Mouse (Mus musculus): ENCODE measurements around the gene Hnf4a.

The Hnf4a gene

DNA sequence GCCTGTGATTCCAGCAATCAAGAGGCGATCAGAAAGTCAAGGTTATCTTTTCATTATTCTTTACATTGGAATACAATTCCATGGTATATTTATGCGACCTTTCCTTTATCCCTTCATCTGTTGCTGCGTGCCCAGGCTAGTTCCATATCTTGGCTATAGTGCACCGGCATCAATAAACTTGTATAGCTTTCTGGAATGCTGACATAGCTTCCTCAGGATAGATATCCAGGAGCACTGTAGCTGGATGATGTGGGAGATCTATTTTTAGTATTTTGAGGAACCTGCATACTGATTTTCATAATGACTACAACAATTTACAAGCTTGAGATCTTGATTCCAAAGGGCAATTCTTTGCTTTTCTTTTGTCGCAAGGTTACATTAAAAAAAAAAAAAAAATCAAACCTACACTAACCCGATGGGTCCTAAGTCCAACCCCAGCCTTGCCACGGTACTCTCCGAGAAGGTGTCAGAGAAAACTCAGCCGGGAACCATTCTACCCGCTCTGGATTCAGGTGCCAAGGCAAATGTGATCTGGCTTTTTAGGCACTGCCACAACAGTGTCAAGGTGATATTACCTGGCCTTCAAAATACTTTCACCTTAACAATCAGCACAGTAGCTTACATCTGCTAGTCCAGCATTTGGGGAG is 87.2 kb downstream of the Hnf4a start:
- DNase-seq (ENCODE audit: inconsistent ontology term), result no peak

DNA sequence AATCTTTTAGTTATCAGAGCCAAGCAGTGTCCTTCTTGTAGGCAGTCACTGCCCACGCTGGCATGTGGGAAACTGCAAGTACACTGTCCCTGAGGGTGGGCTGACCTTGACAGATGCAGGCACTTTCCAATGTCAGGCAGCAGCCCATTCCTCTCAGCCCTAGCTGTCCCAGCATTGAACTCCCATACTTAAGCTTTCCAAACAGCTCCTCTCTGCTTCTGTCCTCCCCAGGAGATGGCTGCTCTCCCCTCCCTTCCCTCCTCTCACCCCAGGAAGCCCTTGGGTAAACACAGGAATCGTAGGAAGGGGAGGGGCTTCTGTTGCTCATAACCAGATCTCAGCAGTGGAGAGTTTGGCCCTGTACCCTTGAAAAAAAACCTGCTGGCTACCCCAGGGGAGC is 88.5 kb downstream of the Hnf4a start:
- DNase-seq (ENCODE audit: inconsistent ontology term), result no peak

DNA sequence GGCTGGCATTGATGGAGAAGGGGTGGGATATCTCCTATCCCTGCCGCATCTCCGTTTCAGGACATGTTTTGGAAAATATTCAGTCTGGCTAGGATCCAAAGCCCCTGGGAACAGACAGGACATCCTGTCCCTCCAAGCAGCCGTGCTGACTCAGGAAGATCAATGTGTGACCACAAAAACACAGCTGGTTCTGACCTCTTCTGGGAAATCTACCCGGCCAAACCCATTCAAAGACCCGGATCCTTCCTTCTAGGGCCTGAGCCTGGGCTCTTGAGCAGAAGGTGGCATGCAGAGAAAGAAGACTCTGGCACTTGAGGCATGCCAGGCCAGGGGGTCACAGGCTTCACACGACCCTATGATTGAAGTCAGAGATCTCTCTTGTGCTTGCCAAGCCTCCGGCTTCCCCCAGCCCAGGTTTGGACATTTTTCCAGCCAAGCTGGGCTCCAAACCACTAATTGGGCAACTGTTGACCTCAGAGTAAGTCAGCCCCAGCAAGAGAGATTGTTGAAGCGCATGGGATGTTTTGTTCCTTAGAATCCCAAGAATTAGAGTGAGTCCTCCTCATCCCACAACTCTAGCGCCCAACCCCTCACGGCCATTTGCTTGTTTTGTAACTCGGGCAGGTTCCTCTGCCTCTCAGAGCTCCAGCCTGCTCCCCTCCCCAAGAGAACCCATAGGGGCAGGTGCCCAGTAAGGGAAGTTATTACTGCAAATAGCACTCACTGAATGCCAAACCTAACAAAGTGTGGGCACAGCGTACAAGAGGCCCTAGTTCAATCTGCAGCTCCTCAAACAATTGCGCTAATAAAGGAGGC is 89.7 kb downstream of the Hnf4a start:
- DNase-seq (ENCODE audit: inconsistent ontology term), result peak; percentile 92

DNA sequence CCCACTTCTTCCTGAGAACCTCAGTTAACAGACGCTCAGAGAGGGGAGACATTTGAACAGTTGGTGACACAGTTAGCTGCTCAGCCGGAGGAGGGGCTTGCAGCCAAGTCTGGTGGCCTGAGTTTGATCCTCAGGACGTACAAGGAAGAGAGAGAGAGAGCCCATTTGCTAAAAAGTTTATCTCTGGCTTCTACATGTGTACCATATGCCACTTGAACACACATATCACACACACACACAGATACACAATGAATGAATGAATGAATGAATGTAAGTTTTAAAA is 90.2 kb downstream of the Hnf4a start:
- DNase-seq (ENCODE audit: inconsistent ontology term), result no peak

DNA sequence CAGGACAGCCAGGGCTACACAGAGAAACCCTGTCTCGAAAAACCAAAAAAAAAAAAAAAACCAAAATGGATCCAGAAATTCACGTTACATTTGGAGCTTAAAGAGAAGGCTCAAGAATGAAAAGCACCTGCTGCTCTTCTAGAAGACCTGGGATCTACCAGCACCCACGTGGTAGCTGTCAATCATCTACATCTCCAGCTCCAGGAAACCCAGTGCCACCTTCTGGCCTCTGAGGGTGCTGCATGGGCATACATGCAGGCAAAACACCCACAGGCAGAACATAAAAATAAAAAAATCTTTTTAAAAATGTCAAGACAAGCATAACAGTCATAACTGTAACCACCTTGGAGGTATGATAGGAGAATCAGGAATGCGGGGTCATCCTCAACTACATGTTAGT is 91.1 kb downstream of the Hnf4a start:
- DNase-seq (ENCODE audit: inconsistent ontology term), result no peak

DNA sequence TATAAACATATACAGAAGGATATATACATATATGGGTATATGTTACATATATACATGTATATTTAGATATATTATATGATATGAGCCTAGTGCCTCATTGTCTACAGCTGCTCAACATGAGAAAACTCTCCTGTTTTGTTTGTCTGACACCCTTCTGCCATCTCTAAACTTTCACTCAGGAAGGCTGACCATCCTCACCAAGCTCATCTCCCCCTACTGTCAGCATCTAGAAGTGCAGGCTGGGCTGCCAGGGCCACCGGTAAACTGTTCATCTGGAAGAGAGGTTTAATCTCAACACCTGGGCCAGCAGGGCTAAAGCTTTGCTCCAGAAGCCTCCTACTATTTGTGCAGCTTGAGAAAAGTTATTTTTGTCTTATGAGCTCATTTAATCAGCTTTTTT is 92.6 kb downstream of the Hnf4a start:
- peak; percentile 46 for DNase-seq (ENCODE audit: inconsistent ontology term)

DNA sequence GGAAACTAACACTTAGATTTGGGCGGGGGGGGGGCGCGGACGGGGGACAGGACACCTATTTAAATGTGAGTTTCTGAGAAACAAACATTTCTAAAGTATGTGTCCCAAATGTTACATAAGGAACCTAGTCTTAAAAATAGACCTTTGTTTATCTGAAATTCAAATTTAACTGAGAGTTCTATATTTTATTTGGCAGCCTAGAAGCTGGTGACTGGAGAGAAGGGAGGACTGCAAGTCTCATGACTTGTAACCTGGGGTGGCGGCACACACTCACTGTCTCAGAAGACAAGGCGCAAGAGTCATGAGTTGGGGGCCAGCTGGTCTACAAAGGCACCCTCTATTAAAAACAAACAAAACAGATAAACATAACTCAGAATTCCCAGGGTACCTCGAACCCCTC is 94.5 kb downstream of the Hnf4a start:
- no peak for DNase-seq (ENCODE audit: inconsistent ontology term)

DNA sequence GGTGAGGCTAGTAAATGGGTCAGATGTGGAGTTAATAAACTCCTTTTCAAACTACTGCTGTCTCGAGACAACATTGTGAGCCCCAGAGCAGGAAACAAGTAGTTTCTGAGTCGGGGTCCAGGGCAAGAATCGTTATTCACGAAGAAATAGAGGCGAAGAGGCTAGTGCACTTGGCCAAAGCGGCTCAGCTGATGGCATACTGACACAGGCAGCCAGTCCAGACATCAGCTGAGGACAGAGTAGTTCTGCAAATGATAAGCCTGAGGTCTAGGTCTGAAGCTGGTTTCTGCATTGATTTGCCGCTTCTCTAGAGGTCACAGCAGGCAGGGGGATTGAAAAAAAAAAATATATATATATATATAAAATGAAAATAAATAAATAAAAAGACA is 95.1 kb downstream of the Hnf4a start:
- no peak for DNase-seq (ENCODE audit: inconsistent ontology term)

DNA sequence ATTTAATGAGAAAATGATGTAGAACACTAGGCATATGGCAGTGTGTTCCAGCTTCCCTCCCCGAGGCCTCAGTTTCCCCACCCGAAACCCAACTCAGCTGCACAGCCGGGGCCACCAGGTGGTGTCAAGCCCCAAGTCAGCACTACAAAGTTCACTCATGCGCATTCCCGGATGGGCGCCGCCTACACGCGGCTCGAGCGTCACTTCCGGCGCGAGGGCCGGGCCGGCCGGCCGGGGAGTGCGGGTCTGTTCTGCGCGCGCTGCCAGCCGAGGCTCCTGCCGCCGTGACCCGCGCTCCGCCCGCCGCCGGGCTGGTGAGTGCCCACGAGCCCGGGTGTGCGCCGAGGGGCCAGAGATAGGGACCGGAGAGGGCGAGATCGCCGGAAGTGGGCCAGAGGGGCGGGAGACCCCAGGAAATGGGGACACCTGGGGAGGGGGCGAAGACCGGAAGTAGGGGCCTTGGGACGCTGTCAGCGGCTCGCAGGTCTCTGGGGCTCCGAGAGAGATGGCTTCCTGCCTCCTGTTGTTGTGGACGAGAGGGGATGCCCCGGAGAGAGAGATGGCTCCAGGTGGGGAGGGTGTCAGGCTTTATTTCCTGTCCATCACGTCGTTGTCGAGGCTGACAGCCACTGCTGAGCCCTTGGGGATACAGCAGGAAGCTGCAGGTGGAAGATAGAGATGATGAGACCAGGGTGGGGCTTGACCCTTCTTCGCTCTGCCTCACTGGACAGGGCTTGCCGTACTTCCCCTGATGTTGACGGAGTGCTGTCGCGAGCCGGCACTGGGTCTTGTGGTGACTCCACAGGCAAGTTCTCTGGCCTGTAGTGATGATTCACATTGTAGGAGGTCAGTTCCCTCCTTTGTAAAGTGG is 95.7 kb downstream of the Hnf4a start, which contains the start of gene Ttpal:
Gene Ttpal, plus strand, starts transcription at position 214 of the 871 bp plus-strand sequence.
- DNase-seq (ENCODE audit: inconsistent ontology term), result peak; percentile 90

DNA sequence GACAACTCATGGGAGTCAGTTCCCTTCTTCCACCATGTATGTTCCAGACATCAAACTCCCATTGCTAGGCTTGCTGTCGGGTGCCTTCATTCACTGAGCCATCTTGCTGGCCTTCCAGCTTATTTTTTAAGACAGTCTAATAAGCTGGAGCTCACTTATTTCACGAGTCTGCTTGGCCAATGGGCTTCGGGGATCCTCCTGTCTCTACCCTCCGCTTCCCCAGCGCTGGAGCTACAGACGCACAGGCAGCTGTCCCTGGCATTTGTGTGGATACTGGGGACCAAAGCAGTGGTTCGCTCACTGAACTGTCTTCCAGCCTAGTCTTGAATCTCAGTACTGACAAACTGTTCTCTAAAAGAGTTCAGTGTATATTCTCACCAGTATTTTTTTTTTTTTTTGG is 99.6 kb downstream of the Hnf4a start:
- no peak for DNase-seq (ENCODE audit: inconsistent ontology term)

DNA sequence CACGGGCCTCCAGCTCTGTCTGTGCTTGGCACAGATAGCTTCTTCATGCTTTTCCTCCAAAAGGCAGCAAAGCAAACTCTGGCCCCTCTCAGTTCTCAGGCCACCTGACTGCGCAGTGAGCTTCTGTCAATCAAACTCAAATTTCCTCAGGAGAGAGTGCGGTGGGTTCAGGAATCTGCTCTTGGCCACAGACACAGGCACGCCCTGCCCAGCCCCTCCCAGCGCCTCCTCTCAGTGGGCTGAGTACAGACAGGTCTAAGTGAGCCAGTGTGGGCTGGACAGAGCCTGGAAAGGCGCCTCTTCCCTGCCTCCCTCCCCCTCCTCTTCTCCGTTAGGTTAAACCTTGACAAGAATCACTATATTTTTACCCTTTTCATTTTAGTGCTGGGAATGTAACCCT is 101.4 kb downstream of the Hnf4a start:
- no peak for DNase-seq (ENCODE audit: inconsistent ontology term)

DNA sequence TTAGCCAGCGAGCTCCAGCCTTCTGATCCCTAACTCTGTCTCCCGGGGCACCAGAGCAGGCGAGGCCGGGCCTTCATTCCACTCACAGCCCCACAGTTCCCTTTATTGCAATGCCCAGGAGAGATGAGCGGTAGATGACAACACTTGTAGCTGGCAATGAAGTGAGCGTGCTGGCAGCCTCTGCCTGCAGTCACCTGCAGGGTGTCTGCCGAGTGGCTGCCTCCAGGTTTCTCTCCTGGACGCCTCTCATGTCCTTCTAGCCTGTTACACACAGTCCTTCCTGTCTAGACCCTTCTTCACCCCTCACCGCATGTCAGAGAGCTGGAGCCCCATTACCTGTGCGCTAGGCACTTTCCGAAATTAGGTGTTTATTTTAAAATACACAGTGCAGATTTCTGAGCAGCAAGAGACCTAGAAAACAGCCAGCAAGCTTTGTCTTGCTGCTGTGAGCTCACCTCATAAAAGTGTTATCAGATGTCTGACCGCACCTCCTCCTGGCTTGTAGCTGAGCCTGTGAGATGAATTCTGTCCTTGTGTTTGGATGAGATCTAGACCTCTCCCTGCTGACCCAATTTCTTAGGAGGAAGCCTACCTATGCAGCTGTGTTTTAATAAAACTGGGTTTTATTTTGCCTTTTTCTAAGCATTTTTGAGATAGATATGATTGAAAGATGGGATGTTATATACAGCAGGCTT is 102.8 kb downstream of the Hnf4a start:
- no peak for DNase-seq (ENCODE audit: inconsistent ontology term)

DNA sequence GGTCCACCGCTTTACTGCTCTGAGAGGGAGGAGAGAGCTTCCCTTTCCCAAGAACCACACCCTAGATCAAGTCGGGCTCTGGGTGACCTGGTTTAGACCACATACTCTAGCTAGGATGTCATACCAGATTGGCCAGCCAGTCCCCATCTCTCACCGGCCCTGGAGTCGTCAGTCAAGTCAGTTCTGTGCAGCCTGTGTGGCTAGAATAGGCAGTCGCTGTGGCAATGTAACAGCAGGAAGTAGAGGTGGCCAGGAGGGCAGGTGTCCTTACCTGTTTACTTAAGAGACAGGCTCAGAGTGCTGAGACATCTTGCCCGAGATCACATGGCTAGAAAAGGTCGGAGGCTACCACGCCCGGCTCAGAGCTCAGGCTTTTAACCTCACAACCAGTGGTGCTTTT is 104.6 kb downstream of the Hnf4a start:
- DNase-seq (ENCODE audit: inconsistent ontology term), result no peak

DNA sequence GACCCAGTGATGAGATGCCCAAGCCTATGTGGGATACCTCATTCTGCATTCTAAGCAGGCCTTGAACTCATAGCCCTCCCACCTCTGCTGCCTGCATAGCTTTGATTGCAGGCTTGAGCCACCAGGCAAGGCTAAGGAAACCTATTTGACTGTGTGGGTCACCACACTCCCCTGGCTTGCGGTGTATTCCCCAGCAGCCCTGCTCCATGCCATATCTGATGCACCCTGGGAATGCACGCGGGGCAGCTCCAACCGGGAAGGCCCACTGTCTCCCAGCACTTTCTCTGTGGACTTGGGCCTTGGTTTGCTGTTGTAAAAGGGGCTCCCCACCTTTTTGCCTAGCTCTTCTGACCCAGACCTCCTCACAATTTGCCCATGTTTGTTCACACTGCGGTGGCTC is 106.6 kb downstream of the Hnf4a start:
- DNase-seq (ENCODE audit: inconsistent ontology term), result no peak

DNA sequence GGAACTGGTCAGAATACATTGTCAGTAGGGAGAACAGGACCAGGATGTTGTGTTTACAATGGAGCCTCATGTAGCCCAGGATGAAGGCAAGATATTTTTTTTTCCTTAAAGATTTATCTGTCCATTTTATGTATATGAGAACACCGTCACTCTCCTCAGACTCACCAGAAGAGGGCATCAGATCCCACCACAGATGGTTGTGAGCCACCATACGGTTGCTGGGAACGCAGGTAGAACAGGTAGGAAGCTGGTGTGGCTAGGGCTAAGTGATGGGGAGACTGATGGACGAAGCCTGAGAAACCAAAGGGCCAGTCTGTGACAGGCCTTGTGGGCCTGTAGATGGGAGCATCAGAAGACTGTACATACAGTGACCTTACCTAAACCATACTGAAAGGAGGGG is 107.4 kb downstream of the Hnf4a start:
- no peak for DNase-seq (ENCODE audit: inconsistent ontology term)

DNA sequence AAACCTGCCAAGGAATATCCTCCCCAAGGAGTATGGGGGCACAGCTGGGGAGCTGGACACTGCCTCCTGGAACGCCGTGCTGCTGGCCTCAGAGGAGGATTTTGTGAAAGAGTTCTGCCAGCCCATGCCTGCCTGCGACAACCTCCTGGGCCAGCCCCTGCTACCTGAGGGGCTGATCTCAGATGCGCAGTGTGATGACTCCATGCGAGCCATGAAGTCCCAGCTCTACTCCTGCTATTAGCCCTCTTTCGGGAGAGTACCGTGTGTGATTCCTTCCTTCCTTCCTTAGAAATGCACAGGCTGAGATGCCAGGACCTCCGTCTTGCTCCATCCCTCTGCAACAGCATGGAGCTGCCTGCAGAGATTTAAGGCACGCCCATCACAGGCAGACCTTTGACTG is 108.8 kb downstream of the Hnf4a start:
- DNase-seq (ENCODE audit: inconsistent ontology term), result no peak

DNA sequence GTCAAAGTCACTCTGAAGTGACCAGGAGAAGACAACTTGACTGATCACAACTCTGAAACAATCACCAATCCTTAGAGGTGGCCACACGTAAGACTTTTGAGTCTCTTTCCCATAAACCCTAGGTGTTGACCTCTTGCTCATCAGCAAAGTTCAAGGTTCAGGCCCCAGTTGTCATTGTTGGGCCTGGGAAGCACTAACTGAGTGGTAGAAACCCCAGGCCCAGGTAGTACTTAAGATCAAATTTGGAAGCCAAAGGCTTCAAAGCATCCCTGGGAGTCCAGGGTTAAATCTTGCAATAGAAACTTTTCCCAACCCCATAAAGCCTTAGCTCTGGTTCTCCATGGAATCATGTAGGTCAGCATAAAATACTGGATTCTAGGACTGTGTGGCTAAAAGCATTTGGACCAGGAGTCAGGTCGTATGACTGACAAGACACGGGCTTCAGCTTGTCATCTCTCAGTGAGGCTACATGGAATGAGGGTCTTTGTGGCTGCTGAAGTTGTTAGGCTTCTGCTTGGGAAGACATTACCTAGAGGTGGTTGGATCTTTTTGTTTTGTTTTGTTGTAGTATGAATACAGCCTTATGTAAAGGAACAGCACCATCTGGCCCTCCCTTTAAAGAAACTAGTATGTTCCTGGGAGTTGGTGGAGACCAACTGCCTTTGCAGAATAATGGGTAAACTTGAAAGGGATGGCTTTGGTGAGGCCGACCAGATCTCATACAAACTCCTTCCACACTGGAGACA is 109.5 kb downstream of the Hnf4a start:
- no peak for DNase-seq (ENCODE audit: inconsistent ontology term)

DNA sequence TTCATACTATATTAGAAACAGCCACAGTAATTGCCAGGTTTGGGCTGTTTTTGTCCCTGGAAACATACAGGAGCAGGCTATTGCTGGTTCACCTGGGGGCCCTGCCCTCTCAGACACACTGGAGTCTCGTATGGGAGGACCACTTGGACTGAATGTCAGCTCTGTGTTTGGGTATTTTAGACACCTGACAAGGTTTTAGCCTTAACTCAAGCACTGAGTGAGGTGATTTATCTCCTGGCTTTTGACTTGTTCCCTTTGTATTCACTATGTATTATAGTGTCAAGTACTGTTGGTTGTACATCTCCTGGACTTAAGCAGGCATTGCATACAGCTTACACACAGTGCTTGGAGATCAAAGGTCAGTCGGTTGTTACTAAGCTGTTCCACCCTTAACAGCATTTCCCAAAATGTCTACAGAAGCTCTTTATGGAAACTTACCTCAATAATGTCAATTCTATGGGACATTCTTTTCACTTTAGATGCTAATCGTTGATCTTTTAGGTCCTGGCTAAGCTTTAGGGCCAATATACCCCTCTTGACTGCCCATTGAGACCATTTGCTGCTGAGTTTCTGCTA is 110.1 kb downstream of the Hnf4a start:
- no peak for DNase-seq (ENCODE audit: inconsistent ontology term)

DNA sequence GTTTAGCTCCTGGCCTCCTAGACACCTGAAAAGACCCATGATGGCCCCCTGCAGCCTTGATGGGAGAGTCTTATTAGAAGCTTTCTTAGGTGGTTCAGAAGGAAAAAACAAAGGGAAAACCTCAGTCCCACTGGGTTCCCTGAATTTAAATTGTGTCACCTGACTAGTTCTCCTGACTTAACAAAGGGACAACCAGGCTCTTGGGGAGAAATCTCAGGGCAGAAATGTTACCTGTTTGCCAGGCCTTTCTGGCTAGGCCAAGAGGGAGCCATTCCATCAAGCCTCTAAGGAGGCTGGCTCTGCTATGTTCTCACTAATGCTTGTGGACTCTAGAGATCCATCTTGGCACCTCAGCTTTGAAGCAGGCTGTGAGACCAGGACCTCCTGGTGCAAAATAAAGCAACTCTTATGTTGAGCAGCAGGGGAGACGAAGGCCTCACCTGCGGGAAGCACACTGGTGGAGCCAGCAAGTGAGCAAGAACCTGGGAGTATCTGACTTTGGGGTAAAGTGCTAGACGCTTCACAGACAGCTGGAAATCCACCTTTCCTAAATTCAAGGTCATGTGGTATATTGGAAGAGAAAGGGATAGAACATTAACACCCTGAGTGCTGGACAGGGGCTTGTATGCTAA is 110.7 kb downstream of the Hnf4a start:
- DNase-seq (ENCODE audit: inconsistent ontology term), result no peak

DNA sequence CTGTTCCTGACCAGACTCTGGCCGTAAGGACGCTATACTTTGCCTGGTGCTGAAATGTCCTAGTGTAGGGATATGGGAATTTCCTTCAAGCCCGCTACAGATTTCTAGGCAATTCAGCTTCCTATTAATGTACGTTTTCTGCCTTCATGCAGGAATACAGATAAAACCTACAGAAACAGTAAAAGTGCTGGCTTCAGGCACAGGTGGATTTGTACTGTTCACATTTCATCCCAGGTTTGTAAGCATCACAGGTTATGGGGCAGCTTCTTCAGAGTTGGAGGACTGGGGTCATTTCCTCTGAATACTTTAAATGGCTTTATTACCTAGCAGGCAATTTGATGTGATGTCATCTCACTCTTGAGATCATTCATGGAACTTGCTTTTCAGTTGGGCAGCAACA is 111.3 kb downstream of the Hnf4a start:
- DNase-seq (ENCODE audit: inconsistent ontology term), result no peak

DNA sequence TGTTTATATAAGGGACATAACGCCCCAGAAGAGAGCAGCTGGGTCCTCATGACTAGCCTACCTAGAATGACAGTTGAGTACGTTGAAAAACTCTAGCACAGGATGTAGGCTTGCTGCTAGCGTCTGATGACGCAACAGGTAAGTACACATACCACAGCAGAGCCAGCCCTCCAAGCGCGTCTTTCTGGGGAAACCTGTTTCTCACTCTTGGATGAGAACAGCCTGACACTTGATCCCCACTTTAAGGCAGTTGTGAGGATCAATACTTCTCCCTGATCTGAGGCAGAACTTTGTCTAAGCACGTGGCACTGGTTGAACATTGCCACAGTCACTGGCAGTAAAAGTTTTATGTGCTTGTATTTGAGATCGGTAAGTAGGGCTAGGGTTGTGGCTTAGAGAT is 113.8 kb downstream of the Hnf4a start:
- DNase-seq (ENCODE audit: inconsistent ontology term), result no peak
